Mouse (Mus musculus): ENCODE data around the gene Iqcf1. TPM values are rescaled to one million over a fixed set of nuclear protein-coding genes. Genes with fewer than 3 reads are reported as not detected.

Iqcf1 gene
- total RNA-seq, 4 experiments from 2014 or later: not detected

DNA sequence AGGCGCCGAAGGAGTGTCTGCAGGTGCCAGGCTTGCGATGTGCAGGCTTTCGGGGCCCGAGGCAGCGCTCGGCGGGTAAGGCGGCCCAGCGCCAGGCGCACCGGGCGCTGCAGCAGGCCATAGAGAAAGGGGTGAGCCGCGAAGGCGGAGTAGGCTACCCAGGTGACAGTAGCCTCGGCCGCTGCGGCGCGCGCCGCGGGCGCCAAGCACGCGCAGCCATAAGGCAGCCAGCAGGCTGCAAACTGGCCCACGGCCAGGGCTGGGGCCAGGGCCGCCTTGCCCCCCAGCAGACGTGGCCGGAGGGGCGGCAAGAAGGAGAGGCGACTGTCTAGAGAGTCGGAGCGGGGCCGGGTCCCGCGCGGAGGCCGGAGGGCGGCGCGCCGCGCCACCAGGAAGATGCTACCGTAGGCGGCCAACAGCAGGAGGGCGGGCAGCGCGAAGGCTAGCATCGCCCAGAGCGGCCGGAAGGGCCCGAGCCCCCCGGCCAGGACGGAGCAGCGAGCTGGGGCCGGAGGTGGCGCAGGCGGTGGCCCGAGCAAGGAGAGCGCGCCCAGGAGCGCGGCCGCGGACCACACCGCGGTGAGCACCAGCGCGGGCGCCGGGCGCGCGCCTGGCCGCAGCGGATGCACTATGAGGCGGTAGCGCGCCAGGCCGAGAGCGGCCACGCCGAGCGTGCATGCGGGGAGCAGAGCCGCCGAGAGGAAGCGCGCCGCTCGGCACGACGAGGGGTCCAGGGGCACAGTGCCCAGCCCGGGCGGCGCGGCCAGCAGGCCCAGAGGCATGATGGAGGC is 34.8 kb upstream of the Iqcf1 start:
- DNase-seq (ENCODE audit: low spot score): no peak

GRCm38 (mm10) chr9:106465571-106466200 is 34.1 kb upstream of the Iqcf1 start, which contains the start of gene Gpr62:
Gene Gpr62, minus strand, starts transcription at chr9:106465938.
- no peak for DNase-seq (ENCODE audit: low spot score)

- DNase-seq (ENCODE audit: low spot score): no peak
These were observed 33.0 kb upstream of the Iqcf1 start for GRCm38 (mm10) chr9:106466721-106467120.

GRCm38 (mm10) chr9:106467746-106468145 is 32.0 kb upstream of the Iqcf1 start:
- DNase-seq (ENCODE audit: low spot score): no peak

DNA sequence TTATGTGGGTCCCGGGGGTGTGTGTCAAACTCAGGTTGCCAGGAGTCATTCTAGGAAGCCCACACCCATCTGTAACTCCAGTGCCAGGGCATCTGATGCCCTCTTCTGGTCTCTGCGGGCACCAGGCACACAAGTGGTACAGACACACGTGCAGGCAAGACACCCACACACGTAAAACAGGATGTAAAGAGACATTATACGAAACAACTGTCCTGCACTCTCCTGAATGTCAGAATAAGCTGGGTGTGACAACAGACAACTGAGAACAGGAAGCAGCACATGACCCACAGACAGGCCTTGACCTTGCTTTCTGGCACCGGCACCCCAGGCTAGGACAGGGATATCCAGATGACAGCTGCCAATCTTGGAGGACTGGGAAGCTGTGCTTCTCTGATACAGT is 30.4 kb upstream of the Iqcf1 start:
- DNase-seq (ENCODE audit: low spot score): no peak

GRCm38 (mm10) chr9:106469776-106470175 is 30.0 kb upstream of the Iqcf1 start:
- DNase-seq (ENCODE audit: low spot score): no peak

DNA sequence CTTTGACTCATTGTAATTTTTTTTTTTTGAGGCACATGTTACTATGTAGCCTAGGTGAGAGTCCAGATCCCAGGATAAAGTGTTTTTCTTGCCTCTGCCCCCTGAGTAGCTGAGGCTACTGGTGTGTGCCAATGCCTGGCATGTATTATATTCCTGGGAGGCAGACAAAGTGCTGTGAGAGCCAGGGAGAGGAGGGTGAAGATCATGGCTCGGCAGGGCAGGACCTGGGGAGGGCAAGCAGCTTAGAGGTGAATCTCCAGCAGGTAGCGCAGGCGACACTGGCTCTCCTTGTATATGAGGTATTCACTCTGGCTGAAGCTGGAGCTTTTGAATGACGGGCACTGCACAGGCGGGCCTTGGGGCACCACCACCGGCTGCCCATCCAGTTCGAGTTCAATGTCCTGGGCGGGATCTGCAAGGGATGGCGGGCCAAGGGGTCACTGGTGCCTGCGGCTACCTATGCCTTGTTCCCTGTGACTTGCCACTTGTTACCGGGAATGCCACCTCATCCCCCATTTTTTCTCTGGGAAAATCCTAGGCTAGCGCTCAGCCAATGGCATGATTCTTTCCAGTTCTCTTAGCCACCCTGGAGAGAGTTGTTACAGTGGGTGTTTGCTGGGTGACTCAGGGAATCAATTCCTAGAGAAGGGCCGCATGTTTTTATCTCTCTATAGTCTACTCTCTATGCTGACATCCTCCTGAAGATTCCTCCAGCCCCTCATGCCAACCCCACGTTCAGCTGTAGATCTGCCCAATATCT is 28.6 kb upstream of the Iqcf1 start:
- DNase-seq (ENCODE audit: low spot score): no peak

GRCm38 (mm10) chr9:106471892-106472291 is 27.9 kb upstream of the Iqcf1 start:
- DNase-seq (ENCODE audit: low spot score): peak; percentile 76

DNA sequence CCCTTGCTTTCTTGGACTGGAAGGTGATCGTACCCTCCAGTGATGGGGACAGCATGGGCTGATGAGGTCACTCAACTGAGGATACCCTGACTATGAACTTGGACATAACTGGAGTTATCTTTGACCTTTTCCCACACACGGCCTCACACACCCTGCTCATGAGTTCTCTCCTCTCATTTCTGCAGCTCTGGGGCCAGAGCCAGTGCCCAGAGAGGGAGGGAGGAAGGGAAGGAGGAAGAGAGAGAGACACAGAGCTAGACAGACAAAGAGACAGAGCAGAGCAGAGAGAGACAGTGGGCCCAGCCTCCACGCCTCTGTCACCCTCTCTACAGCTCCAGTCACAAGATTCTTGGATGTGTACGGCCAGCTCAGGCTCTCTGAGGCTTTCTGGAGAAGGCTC is 27.4 kb upstream of the Iqcf1 start:
- DNase-seq (ENCODE audit: low spot score): no peak

- no peak for DNase-seq (ENCODE audit: low spot score)
These were observed 26.6 kb upstream of the Iqcf1 start for GRCm38 (mm10) chr9:106473081-106473752.

DNA sequence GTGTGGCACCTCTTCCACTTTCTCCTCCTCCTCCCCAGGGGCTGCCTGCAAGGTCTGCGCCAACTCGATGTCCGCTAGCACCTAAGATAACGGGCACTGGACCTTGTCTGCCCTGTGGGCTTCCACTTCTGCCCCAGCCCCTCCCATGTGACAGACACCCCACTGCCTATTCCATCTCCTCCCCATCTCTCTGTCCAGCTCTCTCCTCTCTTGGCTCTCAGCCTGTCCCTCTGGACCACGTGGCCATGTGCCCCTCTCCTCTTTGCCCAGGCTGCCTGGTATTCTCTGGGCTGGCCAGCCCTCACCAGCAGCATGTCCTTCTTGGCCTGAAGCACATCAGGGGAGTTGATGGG is 26.0 kb upstream of the Iqcf1 start:
- no peak for DNase-seq (ENCODE audit: low spot score)

- no peak for DNase-seq (ENCODE audit: low spot score)
These were observed 25.3 kb upstream of the Iqcf1 start for GRCm38 (mm10) chr9:106474456-106474855.

DNA sequence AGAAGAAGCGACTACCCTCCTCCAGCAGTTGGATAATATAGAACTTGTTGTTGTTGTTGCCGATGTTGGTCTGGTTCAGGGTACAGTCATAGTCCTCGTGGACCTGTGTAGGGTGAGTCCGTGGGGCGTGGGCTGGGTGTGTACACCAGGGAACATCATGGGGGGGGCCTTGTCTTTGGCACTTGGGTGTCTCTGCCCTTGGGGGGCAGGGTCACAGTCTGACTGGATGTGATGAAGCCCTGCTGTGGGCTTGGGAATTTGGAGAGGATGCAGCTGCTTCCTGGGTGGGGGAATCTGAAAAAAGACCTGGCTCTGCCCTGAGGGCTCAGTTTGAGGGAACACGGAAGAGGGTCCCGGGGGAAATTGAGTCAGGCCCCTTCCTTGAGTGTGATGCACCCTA is 24.7 kb upstream of the Iqcf1 start:
- DNase-seq (ENCODE audit: low spot score): no peak

DNA sequence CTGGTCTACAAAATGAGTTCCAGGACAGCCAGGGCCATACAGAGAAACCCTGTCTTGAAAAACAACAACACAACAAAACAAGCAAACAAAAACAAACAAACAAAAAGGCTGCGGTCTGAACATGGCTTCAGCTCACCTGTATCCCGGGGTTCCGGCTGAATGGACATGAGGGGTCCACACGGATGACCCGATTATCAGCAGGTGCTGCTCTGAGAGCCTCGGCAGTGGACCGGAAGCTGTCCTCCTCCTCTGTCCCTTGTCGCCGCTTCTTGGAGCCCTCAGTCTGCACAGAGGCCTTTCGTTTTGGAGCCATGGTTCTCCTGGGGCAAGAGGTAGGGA is 24.1 kb upstream of the Iqcf1 start, which contains the start of gene Rrp9:
Gene Rrp9 (plus strand): TSS at position 301 of the 339 bp plus-strand sequence.
- no peak for DNase-seq (ENCODE audit: low spot score)

DNA sequence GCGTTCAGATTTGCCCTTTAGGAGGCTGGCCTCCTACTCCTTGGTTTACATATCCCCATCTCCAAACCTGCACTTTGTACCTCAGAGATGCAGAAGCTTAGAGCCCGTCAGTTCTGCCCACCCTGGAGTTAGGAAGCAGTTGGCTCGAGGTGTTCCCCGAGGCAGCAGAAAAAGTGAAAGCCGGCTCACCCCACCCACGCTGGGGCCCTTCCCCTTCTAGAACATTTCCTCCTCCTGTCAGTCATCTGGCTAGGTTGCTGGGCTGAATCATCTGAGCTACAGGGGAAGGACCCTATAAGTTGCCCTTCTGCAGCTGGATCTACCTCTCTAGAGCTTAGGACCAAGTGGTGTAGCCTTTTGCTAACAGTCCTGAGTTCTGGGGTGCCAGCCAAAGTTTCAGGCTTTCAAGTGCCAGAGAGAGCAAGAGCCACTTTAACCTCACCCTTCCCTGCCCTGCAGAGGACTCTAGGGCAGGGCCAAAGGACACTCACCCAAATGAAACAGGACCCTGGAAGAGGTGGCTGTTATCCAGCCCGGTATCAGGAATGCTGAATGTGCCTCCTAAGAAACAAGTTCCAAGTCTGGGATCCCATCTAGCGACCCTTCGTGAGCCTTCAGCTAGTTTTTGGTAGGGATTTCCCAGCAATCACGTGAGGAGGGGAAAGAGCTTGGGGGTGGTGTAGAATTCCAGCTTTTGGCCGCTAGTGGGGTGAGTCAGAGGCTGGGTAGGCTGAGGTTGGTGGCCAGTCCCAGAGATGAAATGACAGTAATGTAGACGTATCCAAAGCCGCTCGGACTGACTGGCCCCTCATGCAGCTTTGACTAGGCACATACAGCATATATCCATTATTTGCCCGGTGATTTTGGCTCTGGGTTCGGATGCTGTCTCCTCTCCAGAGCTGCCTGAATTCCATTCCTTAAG is 23.5 kb upstream of the Iqcf1 start:
- peak; percentile 81 for DNase-seq (ENCODE audit: low spot score)

GRCm38 (mm10) chr9:106476924-106477484 is 22.8 kb upstream of the Iqcf1 start, which contains the start of gene Parp3:
Gene Parp3, minus strand, starts transcription at chr9:106476949.
- DNase-seq (ENCODE audit: low spot score): peak; percentile 100

DNA sequence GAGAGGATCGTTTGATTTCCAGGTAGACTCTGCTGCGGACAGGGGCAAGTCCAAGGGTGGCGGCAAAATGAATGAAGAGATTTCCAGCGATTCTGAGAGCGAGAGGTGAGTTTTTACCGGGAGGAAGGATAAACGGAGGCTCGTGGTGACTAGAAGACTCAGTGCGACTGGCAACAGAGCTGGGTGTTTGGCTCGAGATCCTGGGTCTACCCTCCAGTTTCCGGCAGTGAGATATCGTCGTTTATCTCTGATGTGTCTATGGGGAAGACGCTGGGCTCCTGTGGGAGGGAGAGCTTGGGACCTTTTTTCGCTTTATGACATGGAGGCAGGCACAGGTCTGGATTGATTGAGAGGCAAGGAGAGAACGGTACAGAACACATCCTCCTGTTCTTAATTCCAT is 22.1 kb upstream of the Iqcf1 start:
- DNase-seq (ENCODE audit: low spot score): no peak

DNA sequence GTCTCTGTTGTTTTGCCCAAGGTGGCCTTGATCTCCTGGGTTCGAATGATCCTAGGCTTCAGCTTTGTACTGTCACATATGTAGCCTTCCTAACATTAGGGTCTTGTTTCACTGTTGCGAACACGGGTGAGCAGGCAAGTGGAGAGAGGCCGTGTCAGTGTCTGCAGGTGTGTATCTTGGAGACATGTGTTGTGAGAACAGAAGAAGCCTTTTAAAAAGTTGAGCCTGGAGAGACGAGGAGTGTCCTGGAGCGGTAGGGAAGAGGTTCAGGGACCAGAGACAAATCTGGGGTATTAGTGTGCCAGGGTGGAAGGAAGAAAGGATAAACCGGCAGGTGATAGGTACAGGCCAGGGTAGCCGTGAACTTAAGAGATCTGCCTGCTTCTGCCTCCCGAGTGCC is 21.7 kb upstream of the Iqcf1 start:
- DNase-seq (ENCODE audit: low spot score): no peak

GRCm38 (mm10) chr9:106480541-106480940 is 19.2 kb upstream of the Iqcf1 start:
- DNase-seq (ENCODE audit: low spot score): no peak

GRCm38 (mm10) chr9:106481075-106481474 is 18.7 kb upstream of the Iqcf1 start:
- DNase-seq (ENCODE audit: low spot score): no peak

DNA sequence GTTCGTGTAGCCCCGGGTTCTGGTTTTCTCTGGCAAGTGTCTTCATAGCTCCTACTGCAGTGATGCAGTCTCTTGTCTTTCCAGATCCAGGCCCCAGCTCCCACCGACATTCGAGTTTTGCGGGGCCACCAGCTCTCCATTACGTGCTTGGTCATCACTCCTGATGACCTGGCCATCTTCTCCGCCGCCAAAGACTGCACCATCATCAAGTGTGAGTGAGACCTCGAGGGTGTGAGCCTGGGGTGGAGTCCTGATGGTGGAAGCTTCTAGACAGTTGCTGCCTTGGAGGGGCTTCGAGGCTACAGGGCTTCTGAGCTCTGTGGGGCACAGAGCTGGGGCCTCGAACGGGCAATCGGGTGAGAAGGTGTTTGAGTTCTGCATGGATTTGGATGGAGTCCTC is 18.1 kb upstream of the Iqcf1 start:
- DNase-seq (ENCODE audit: low spot score): no peak
